ENCODE assay signal across 9 mouse cellular contexts in the genomic region with DNA sequence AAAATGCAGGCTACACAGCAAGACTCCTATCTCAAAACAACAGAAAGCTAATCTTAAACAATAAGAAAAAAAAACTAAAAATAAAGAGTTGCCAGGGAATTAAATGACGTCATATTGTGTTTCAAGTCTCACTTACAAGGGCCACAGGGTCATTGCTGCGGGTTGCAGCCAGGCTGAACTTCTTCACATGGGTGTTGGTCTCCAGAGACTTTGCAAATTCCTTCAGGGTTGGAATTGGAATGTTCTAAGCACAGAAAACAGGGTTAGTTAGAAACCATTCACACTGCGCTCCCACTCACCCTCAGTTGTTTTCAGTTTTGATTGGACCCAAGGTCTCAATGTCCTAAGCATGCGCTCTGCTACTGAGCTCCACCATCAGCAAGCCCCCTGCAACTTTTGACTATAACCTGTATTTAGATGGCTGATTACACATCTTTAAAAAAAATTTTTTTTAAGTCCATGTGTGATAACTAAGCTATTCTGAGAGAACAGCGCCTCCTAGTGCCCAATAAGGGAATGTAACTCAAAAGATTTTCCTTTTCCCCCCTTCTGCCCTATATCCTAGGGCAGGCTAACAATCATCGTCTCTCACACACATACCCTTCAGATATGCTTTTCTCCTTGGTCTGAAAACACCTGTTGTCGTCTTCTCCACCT. TPM values are rescaled to one million over a fixed set of nuclear protein-coding genes. Genes with fewer than 3 reads are reported as not detected.
A peak's percentile ranks its signal among the peaks of the same experiment; 100 is the strongest.
DNase-seq lines count a peak whose midpoint lies in the region; ATAC-seq and TF ChIP-seq lines count a peak whose summit lies in the region.
"Had no signal": no experiment of that assay in that cellular context is flagged by ENCODE, and none has a peak within 500 bp of the region (broad histone marks: within the 10 kb centered on the region; RNA-seq: fewer than 3 reads in every experiment).

No protein-coding gene starts in this region.

- H3K36me3 ChIP-seq in thymus, adult 2 months (ENCODE audit: control insufficient read depth, insufficient read depth, low read length), result no peaks in the 10 kb centered on the region
- H3K36me3 ChIP-seq: stomach, embryonic 15.5 days had no signal

- H3K27me3 ChIP-seq in thymus, adult 2 months (ENCODE audit: control insufficient read depth, insufficient read depth, low read length), result no peaks in the 10 kb centered on the region
- H3K27me3 ChIP-seq: stomach, embryonic 15.5 days had no signal

- no peak for TF ChIP-seq CTCF in thymus, adult 2 months (IDR thresholded peaks at IDR 0.05; ENCODE audit: borderline replicate concordance, control insufficient read depth, extremely low read depth, insufficient read depth, low read length, poor library complexity)

- peak; percentile 21 to 51 for DNase-seq in cerebellum, postnatal 10 days
- DNase-seq in cerebellum, postnatal 36 days, result no peak
- DNase-seq in thymus, adult 2 months, result peak; percentile 10
- DNase-seq in thymus, postnatal 25 days, result no peak
- DNase-seq in left cerebral cortex, adult 8-10 months (ENCODE audit: low spot score in 2 of 2), result no peak
- DNase-seq in right cerebral cortex, adult 18-20 months, result no peak

- WGBS in thymus, adult 2 months, result 46% methylated on average over 7 of the region's 7 CpGs

- no peak overlapping the region for H3K4me3 ChIP-seq in thymus, adult 2 months (ENCODE audit: control insufficient read depth, insufficient read depth, low read length)
- H3K4me3 ChIP-seq: stomach, embryonic 15.5 days had no signal

- H3K4me1 ChIP-seq in thymus, adult 2 months (replicated peaks; ENCODE audit: control insufficient read depth, insufficient read depth, low read length), result no peaks in the 10 kb centered on the region
- H3K4me1 ChIP-seq: stomach, embryonic 15.5 days had no signal

- ATAC-seq in hematopoietic stem cell, adult 5-6 weeks (replicated peaks in 1 of 2; ENCODE audit: insufficient read depth in 1 of 2, low FRiP score in 2 of 2, low TSS enrichment in 1 of 2, low read depth in 1 of 2, poor library complexity in 2 of 2, severe bottlenecking in 2 of 2), result peak; percentile 58 to 65; a peak in 3 of 4 replicates
- ATAC-seq in megakaryocyte-erythroid progenitor cell, adult 5-6 weeks (replicated peaks; ENCODE audit: low FRiP score, low TSS enrichment, poor library complexity, severe bottlenecking), result peak; percentile 76

- no peak overlapping the region for H3K27ac ChIP-seq in thymus, adult 2 months (ENCODE audit: control insufficient read depth, insufficient read depth, low read length)
- H3K27ac ChIP-seq: stomach, embryonic 15.5 days had no signal

- TF ChIP-seq POLR2A in thymus, adult 2 months (IDR thresholded peaks at IDR 0.05; ENCODE audit: control insufficient read depth, extremely low read depth, insufficient read depth, low read length, poor library complexity), result no peak

RNA-seq across cellular contexts. Expression of gene Tmod3, which starts 22.4 kb away (rescaled TPM):
- polyA plus RNA-seq in thymus, adult 2 months (2012; rRNA removed), result 30.6 and 32.0 TPM in 2 replicates
- total RNA-seq in hematopoietic stem cell, adult 5-6 weeks (2017), result 103 and 104 TPM in 2 replicates
- 26.5 and 30.0 TPM in 2 replicates for total RNA-seq in megakaryocyte-erythroid progenitor cell, adult 5-6 weeks (2014; fragmentation: Nextera tagmentation)
- total RNA-seq in megakaryocyte-erythroid progenitor cell, adult 5-6 weeks (2017), result 45.0 and 65.9 TPM in 2 replicates
- total RNA-seq in left cerebral cortex, adult 8-10 months (2022), result 10 to 100 TPM; 43.9 to 54.9 (median 50.5) TPM

RNA-seq across cellular contexts. Expression of gene Tmod2, which starts 29.3 kb away (rescaled TPM):
- polyA plus RNA-seq in thymus, adult 2 months (2012; rRNA removed), result 0.20 and 0.26 TPM in 2 replicates
- not detected in 2 replicates for total RNA-seq in hematopoietic stem cell, adult 5-6 weeks (2017)
- total RNA-seq in megakaryocyte-erythroid progenitor cell, adult 5-6 weeks (2014; fragmentation: Nextera tagmentation), result 0.17 TPM in 1 of 2 replicates, not detected in the other
- not detected in 2 replicates for total RNA-seq in megakaryocyte-erythroid progenitor cell, adult 5-6 weeks (2017)
- 100 to 1,000 TPM; 327 to 364 (median 350) TPM for total RNA-seq in left cerebral cortex, adult 8-10 months (2022)

RNA-seq across cellular contexts. Expression of gene Lysmd2, which starts 43.7 kb away (rescaled TPM):
- polyA plus RNA-seq in thymus, adult 2 months (2012; rRNA removed), result 13.6 and 16.4 TPM in 2 replicates
- total RNA-seq in hematopoietic stem cell, adult 5-6 weeks (2017), result 13.0 and 14.2 TPM in 2 replicates
- total RNA-seq in megakaryocyte-erythroid progenitor cell, adult 5-6 weeks (2014; fragmentation: Nextera tagmentation), result 1.9 and 3.5 TPM in 2 replicates
- total RNA-seq in megakaryocyte-erythroid progenitor cell, adult 5-6 weeks (2017), result 0.33 and 2.4 TPM in 2 replicates
- total RNA-seq in left cerebral cortex, adult 8-10 months (2022), result 10 to 100 TPM; 50.8 to 57.7 (median 55.5) TPM

Comparison
In these comparisons a context has a peak if more than half of its experiments do, and no peak if none do; other contexts are left out.
1. DNase-seq: peak in cerebellum, postnatal 10 days (2 of 2) and thymus, adult 2 months (single experiment); none in cerebellum, postnatal 36 days (0 of 2), thymus, postnatal 25 days (single experiment), left cerebral cortex, adult 8-10 months (0 of 2) and right cerebral cortex, adult 18-20 months (single experiment).
2. RNA of gene Tmod2, which starts 29.3 kb away (total RNA-seq): 327 to 364 TPM in left cerebral cortex, adult 8-10 months; not detected in hematopoietic stem cell, adult 5-6 weeks and 0.17 TPM in megakaryocyte-erythroid progenitor cell, adult 5-6 weeks; every median in the first group is over 100 times any median in the second.